Mouse (Mus musculus) cerebral cortex, adult 2 months (tissue): ENCODE data around the gene Nxph4.

ENCODE experiments used
- WGBS: fragments of 180-500 bp; shearing (Covaris S2); methylation state at CpG from one replicate; pipeline ENCODE4 v1.1.7; 2018; 5-methylcytosine and 5-hydroxymethylcytosine counted together

Gene Nxph4

DNA sequence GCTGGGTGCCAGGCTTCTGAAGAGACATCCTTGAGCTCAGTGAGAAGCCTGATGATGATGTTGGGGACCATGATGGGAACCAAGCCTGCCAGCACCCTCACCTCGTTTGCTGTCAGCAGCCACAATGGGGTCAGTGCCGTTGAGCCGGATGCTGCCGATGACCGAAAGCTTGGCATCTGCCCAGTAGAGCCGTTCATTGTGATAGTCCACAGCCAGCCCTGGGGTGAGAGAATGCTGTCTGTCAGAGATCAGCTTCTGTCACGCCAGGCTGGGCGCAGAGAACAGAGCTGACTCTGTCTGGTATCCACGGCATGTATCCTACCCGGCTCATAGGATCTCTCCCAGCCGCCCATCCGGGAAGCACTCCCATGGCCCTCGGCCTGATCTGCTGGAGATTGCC, 7.7 kb upstream of the Nxph4 start:
- 61% methylated on average over 13 of the region's 13 CpGs for WGBS

DNA sequence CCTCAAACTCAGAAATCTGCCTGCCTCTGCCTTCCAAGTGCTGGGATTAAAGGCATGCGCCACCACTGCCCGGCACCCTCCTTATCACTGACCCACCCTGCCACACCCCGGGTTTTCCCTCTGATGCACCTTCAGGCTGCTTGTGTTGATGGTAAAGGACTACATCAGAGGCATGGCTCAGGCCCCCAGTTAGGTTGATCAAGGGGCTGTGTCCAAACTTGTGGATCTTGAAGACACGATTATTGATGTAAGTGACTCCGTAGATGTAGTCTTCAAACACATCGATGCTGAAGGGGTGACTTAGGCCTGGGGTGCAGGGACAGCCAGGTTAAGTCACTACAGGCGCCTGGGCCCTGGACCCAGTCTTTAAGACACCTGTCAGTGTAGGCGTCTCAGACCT, 7.2 kb upstream of the Nxph4 start:
- WGBS, result 96% methylated on average over 8 of the region's 8 CpGs

GRCm38 (mm10) chr10:127537854-127538583, 3.7 kb upstream of the Nxph4 start:
- 27% methylated on average over 7 of the region's 7 CpGs for WGBS

DNA sequence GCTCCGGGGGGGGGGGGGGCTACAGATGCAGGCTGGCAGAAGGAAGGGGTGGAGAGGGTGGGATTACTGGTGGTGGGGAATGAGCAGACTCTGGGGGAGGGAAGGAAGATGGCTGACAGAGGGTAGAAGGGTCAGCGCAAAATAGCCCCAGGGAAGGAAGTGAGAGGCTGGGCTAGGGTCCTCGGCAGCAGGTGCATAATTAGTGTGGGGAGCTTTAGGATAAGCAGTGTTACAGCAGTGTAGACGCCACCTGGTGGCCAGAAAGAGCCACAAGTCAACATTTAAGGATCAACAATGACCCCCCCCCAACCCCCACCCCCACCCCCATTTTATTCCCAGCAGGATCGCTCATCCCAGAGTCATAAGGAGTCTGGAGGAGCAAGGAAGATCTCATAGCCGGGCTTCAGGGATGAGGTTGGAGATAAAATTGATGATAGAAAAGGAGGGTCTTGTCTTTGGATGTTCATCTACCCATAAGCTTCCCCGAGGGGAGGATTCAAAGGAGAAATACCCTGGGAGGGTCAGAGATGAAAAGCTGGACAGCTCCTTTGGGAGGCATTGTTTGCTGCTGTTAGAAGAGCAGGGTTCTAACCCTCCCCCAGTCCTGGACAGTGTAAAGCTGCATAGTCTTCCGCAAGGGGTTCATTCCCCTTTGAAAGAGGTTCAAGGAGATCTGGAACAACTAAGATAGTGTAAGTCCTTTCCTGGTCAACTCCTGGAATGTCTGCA, 2.4 kb upstream of the Nxph4 start:
- WGBS, result 16% methylated on average over 8 of the region's 8 CpGs

- WGBS, result 5% methylated on average over 30 of the region's 30 CpGs
Observed at GRCm38 (mm10) chr10:127534929-127535384, 598 bp upstream of the Nxph4 start.

DNA sequence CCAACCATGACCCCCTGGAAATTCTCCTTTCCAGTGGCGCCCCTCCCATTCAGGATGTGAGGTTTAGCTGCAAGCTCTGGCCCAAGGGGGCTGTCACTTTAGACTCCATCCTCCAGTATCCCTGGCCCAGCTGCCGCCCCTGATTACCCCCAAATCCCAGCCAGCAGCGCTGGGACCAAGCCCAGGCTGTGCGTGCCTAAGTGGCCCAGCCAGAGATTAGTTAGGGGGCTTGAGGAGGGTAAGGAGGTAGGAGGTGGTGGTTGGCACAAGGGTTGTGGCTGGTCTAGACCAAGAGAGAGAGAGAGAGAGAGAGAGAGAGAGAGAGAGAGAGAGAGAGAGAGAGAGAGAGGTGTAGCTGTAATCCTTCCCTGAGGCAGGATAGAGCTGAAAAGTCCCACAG, 2.8 kb downstream of the Nxph4 start:
- WGBS, result 54% methylated on average over 4 of the region's 4 CpGs

GRCm38 (mm10) chr10:127530945-127531344, 3.4 kb downstream of the Nxph4 start:
- WGBS, result 11% methylated on average over 23 of the region's 25 CpGs

DNA sequence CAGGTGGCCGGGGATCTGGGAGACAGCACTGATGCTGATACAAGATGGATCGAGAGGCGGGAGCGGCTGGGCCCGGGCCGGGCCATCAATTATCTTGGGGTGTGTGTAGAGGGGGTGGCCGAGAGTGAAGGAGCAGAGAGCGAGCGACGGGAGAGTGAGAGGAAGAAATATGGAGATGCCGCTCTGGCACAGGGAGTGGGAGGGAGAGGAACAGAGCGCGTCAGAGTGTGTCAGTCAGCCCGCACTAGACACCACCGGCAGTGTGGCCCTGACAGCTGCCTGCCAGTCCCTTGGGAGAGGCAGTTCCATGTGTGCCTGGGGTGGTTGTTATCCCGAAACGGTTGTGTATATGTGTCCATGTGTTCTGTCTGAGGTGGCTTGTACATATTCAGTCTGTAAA, 6.9 kb downstream of the Nxph4 start:
- 26% methylated on average over 17 of the region's 17 CpGs for WGBS

- WGBS, result 4% methylated on average over 26 of the region's 26 CpGs
Observed at GRCm38 (mm10) chr10:127526681-127527080, 7.7 kb downstream of the Nxph4 start.

DNA sequence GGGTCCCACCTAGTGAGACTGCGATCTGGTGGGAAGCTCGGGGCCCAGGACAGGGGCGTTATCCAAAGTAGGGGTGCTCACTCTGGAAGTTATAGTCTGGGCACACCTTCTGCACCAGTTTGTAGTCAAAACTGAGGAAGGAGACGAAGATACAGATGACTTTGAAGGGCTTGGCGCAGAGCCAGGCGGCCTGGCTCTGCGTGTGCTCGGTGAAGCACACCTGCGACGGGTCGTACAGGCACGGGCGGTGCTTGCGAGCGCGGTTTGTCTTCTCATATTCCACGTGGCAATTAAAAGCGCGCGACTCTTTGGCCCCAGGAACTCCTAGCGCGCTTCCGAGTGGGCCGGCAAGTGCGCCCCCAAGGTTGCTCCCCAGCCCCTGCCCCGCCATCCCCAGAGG, 8.3 kb downstream of the Nxph4 start:
- WGBS, result 6% methylated on average over 26 of the region's 26 CpGs

DNA sequence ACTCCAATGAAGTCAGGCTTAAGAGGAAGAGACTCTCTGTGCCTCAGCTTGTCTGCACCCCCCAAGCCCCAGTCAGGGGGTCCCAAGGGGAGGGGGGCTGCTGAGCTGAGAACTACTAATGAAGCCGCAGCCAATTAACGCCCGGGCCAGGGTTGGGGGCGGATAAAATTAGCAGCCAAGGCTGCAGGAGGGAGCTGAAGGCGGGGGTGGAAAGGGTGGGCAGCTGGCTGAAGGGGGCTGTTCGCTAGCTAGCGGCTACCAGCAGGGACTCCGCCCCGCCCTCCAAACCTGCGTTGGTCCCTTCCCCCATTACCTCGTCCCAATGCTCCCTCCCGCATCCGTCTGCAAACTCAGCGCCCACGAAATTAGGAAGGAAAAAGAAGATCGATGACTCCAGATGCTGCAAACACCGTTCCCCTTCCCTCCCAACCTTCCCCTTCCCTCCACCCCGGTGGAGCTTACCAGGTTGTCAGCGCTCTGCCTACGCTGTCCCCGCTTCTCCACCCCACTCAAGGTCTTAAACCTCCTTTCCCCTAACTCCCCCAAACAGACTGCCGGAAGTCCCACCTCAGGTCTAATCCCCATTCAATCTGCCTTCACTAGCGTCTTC, 9.6 kb downstream of the Nxph4 start:
- WGBS, result 10% methylated on average over 22 of the region's 23 CpGs

GRCm38 (mm10) chr10:127522088-127522581, 12.2 kb downstream of the Nxph4 start, which contains the start of gene Shmt2:
TSS of gene Shmt2 (minus strand) at chr10:127522444.
- under 1% methylated on average over 21 of the region's 21 CpGs for WGBS

- 6% methylated on average over 12 of the region's 12 CpGs for WGBS
Observed at GRCm38 (mm10) chr10:127521611-127522080, 12.7 kb downstream of the Nxph4 start.

- 90% methylated on average over 20 of the region's 20 CpGs for WGBS
Observed at GRCm38 (mm10) chr10:127520714-127521357, 13.5 kb downstream of the Nxph4 start.

GRCm38 (mm10) chr10:127519903-127520713, 14.3 kb downstream of the Nxph4 start:
- 94% methylated on average over 37 of the region's 37 CpGs for WGBS

- 92% methylated on average over 26 of the region's 26 CpGs for WGBS
Observed at GRCm38 (mm10) chr10:127519041-127519701, 15.2 kb downstream of the Nxph4 start.

- WGBS, result 95% methylated on average over 22 of the region's 22 CpGs
Observed at GRCm38 (mm10) chr10:127517941-127518340, 16.4 kb downstream of the Nxph4 start.

DNA sequence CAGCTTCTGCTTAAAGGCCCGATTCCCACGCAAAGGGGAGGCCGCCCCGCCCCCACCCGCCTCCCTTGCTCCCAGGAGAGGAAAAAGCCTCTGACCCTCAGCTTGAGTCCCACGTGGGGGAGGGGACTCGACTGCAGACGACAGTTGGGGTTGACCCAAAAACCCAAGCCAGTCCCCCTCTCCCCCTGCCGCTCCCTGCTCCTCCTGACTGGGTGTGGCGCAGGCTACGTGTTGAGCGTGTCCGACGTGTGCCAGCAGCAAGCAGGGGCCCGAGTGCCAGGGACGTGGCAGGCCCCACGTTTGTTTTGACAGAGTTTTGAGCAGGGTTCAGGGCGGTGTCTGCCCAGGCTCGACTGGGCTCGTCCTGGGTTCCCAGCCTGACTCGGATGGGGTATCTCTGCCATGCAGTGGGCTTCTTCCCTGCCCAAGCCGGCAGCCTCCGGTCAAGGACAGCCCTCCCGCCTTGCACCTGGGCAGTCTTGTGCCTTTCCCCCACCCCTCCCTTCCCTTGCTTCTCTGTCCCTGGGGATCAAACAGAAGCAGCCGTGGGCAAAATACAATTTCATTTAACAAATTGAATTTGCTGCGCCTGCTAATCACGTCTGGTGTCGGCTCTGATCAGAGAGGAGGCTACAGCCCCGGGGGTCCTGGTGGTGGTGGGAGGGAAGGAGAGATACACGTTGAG, 17.6 kb downstream of the Nxph4 start:
- 46% methylated on average over 30 of the region's 30 CpGs for WGBS

- 66% methylated on average over 8 of the region's 8 CpGs for WGBS
Observed at GRCm38 (mm10) chr10:127515983-127516459, 18.3 kb downstream of the Nxph4 start.
